ENCODE assay signal across 15 mouse cellular contexts in genomic region chrX:136279410-136279809, GRCm38 (mm10). TPM values are rescaled to one million over a fixed set of nuclear protein-coding genes. Genes with fewer than 3 reads are reported as not detected.
A peak's percentile ranks its signal among the peaks of the same experiment; 100 is the strongest.
DNase-seq lines count a peak whose midpoint lies in the region.
"Had no signal": no experiment of that assay in that cellular context is flagged by ENCODE, and none has a peak within 500 bp of the region (broad histone marks: within the 10 kb centered on the region; RNA-seq: fewer than 3 reads in every experiment).

No protein-coding gene starts in this region.

- peak; percentile 5 for DNase-seq in cerebellum, postnatal 25 days
- DNase-seq in cerebellum, postnatal 4 days (ENCODE audit: low spot score in 2 of 2) = no peak
- DNase-seq in frontal cortex, adult 2 months (ENCODE audit: extremely low spot score in 1 of 2, low spot score in 1 of 2) = peak; percentile 17 to 30
- DNase-seq in frontal cortex, postnatal 25 days (ENCODE audit: low spot score in 2 of 2) = no peak
- DNase-seq in right cerebral cortex, adult 18-20 months = peak; percentile 8
- DNase-seq in right cerebral cortex, postnatal 36 days (ENCODE audit: low spot score in 2 of 2) = no peak
- DNase-seq in spleen, postnatal 4 days (ENCODE audit: low spot score in 2 of 2) = no peak
- DNase-seq: adrenal gland, postnatal 10 days; cerebellum, adult 18-20 months; heart, adult 2 months; kidney, adult 9 months; kidney, postnatal 10 days; layer of hippocampus, adult 9-11 months; retina, postnatal 1 day; thymus, postnatal 4 days had no signal

RNA-seq across cellular contexts. Expression of gene Bex3, which starts 9.4 kb away (rescaled TPM):
- polyA plus RNA-seq in frontal cortex, adult 2 months (2012; rRNA removed) = 584 and 646 TPM in 2 replicates

RNA-seq across cellular contexts. Expression of gene Tceal9, which starts 34.5 kb away (rescaled TPM):
- 140 and 143 TPM in 2 replicates for polyA plus RNA-seq in frontal cortex, adult 2 months (2012; rRNA removed)

Comparison
In these comparisons a context has a peak if more than half of its experiments do, and no peak if none do; other contexts are left out.
1. DNase-seq: peak in cerebellum, postnatal 25 days (2 of 2), frontal cortex, adult 2 months (2 of 2) and right cerebral cortex, adult 18-20 months (single experiment); none in cerebellum, postnatal 4 days (0 of 2), frontal cortex, postnatal 25 days (0 of 2), right cerebral cortex, postnatal 36 days (0 of 2) and spleen, postnatal 4 days (0 of 2).